Mouse (Mus musculus) hindbrain, embryonic 11.5 days (tissue): ENCODE measurements around the gene Tmem87a. TPM values are rescaled to one million over a fixed set of nuclear protein-coding genes. Genes with fewer than 3 reads are reported as not detected.

Experiments
- ATAC-seq: fragments of 200-750 bp; cut with Nextera tagmentation; 2 replicates; pipeline ENCODE4 v1.8.0; 2017; ENCODE audit warnings: mild to moderate bottlenecking, moderate TSS enrichment, moderate library complexity; ENCODE audit not compliant: low FRiP score
- DNase-seq: peaks from one replicate; pipeline ENCODE4 v3.0.0-alpha.2; 2015; ENCODE audit warnings: low spot score
- H3K27ac ChIP-seq: fragments of 300-500 bp; sonication (generic); 2 replicates; pipeline ENCODE4 v1.5.1; 2014; ENCODE audit warnings: mild to moderate bottlenecking, low read depth, low read length
- H3K27me3 ChIP-seq: fragments of 300-500 bp; sonication (generic); 2 replicates; pipeline ENCODE4 v1.6.1; 2014; ENCODE audit warnings: mild to moderate bottlenecking, low read length, moderate library complexity, mixed read lengths; ENCODE audit not compliant: control insufficient read depth, insufficient read depth
- H3K36me3 ChIP-seq: fragments of 300-500 bp; sonication (generic); 2 replicates; pipeline ENCODE4 v1.6.1; 2014; ENCODE audit warnings: mild to moderate bottlenecking, low read length, moderate library complexity, mixed read lengths; ENCODE audit not compliant: control insufficient read depth, insufficient read depth
- H3K4me1 ChIP-seq: fragments of 300-500 bp; sonication (generic); replicated peaks from 2 replicates; pipeline ENCODE4 v1.6.1; 2014; ENCODE audit warnings: low read length, mixed read lengths; ENCODE audit not compliant: control insufficient read depth, insufficient read depth
- H3K4me2 ChIP-seq: fragments of 300-500 bp; sonication (generic); replicated peaks from 2 replicates; pipeline ENCODE4 v1.6.1; 2014; ENCODE audit warnings: mild to moderate bottlenecking, low read depth, low read length
- H3K4me3 ChIP-seq: fragments of 300-500 bp; sonication (generic); 2 replicates; pipeline ENCODE4 v1.5.1; 2014; ENCODE audit warnings: low read depth, low read length
- H3K9ac ChIP-seq: fragments of 300-500 bp; sonication (generic); 2 replicates; pipeline ENCODE4 v1.6.1; 2014; ENCODE audit warnings: low read depth, low read length
- H3K9me3 ChIP-seq: fragments of 300-500 bp; sonication (generic); 2 replicates; pipeline ENCODE4 v1.6.1; 2016; ENCODE audit warnings: low read length; ENCODE audit not compliant: control insufficient read depth
- WGBS: fragments of 180-500 bp; shearing (Covaris S2); extraction: QIAGEN DNeasy Blood & Tissue Kit; methylation state at CpG from one replicate; pipeline ENCODE4 v1.1.7; 2014; 5-methylcytosine and 5-hydroxymethylcytosine counted together
- polyA plus RNA-seq: library from polyadenylated mRNA; unstranded; fragments of >200 nt; fragmentation: Nextera tagmentation; extraction: Ambion mirVana; gene quantifications from 2 replicates; pipeline ENCODE4 v1.2.1, GENCODE M21; 2014

Tmem87a gene
- polyA plus RNA-seq, 1 experiment from 2014 or later: 17.0 TPM

DNA sequence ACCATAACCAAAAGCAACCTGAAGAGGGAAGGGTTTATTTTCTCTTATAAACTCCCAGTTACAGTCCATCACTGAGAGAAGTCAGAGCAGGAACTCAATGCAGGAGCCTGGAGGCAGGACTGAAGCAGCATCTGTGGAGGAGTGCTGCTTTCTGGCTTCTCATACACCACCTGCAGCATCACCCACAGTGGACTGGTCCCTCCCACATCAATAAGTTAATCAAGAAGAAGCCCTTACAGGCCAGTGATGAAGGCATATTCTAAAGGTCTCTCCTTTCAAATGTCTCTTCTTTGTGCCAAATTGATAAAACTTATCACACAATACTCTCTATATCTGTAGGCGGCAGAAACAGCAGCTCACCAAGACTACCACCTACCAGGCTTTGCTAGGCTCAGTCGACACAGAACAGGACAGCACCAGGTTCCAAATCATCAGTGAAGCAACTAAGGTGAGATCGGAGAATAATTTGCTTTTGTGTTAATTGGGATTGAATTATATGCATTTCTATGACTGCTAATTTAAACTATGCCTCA lies 7.2 kb upstream of the Tmem87a start:
- DNase-seq (no peak), ATAC-seq (no peak)
- H3K9ac ChIP-seq: no peak overlapping the region
- H3K36me3 ChIP-seq: no peaks in the 10 kb centered on the region
- no peak overlapping the region for H3K4me3 ChIP-seq
- no peaks in the 10 kb centered on the region for H3K27me3 ChIP-seq
- 91% methylated on average over 3 of the region's 3 CpGs for WGBS
- H3K4me1 ChIP-seq: no peaks in the 10 kb centered on the region
- H3K4me2 ChIP-seq: no peak overlapping the region
- H3K27ac ChIP-seq: no peak overlapping the region
- no peaks in the 10 kb centered on the region for H3K9me3 ChIP-seq

DNA sequence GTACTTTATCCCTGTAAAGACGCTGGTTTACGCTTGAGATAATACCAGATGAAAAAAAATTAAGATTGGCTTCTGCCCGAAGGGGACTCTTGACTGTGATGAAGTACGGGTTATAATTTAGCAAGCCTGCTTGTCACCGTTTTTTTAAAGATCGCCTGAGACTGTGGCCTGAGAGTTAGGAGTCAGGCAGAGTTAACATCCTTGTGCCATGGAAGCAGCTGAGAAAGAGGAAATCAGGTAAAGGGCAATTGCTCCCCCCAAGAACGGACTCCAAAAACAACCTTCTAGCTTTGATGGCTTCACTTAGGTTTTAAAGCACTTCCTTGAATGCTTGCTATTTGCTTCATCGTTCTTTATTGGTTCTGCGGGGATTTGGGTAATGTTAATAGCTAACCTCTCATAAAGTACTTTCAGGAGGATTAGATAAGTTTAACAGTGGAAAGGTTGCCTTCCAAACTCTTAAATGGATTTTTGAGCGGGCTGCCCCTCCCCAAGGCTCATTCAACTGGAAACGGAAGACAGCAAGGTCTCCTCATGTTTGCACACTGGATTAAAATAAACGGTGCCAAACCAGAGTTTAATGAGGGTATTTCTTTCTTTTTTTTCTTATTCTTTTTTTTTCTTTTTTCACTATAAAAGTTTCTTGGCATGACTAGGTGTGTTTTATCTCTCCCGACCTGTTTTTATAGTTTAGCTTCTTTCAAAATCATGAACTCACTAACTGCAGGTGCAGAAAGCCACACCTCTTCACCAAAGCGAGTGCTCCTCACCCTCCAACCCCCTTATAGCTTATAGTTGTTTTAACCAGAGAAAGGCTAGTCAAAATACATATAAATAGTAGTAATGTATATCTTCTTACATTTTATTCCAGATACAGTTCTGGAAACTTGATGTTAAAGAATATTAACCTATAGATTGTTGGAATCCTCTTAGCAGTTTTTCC lies 1.2 kb upstream of the Tmem87a start:
- peak overlapping the region; percentile 84 for H3K4me2 ChIP-seq
- no peaks in the 10 kb centered on the region for H3K36me3 ChIP-seq
- peak overlapping the region; percentile 87; the same call in 1 of the 2 replicates for H3K27ac ChIP-seq
- H3K4me3 ChIP-seq: peak overlapping the region; percentile 74
- H3K9ac ChIP-seq: peak overlapping the region; percentile 78
- no peaks in the 10 kb centered on the region for H3K27me3 ChIP-seq
- DNase-seq (no peak), ATAC-seq (no peak)
- H3K9me3 ChIP-seq: no peaks in the 10 kb centered on the region
- 38% methylated on average over 14 of the region's 14 CpGs for WGBS
- 0 out of 2 replicates have a peak, but pooled peaks cover 2% of the 10 kb centered on the region for H3K4me1 ChIP-seq

DNA sequence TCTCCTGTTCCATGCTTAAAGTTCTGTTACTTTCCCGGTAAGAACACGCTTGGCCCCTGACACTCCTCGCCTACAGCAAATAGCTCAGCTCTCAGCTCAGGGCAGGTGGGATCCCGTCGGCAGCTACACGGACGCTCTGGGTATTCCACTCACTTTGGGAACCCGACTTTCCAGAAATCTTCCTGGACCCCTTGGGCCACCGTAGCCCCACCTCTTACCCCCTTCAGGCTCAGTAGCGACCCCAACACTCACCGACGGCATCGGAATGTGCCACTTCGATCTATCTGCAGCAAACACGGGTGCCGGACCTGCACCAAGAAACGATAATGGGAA lies 294 bp downstream of the Tmem87a start, which contains the start of gene Ganc:
Gene Ganc (plus strand): TSS at position 244 of the 333 bp plus-strand sequence.
- ATAC-seq (peak; percentile 89), DNase-seq (no peak)
- Histone ChIP-seq H3K4me3 (peak within 1 kb of the TSS; percentile 74), H3K9me3 (no peaks in the 10 kb centered on the region), H3K9ac (peak within 1 kb of the TSS; percentile 78), H3K27me3 (no peaks in the 10 kb centered on the region), H3K4me1 (0 out of 2 replicates have a peak, but pooled peaks cover 2% of the 10 kb centered on the region), H3K36me3 (no peaks in the 10 kb centered on the region), H3K27ac (peak within 1 kb of the TSS; percentile 87), H3K4me2 (peak within 1 kb of the TSS; percentile 84)
- WGBS: under 1% methylated on average over 17 of the region's 17 CpGs

DNA sequence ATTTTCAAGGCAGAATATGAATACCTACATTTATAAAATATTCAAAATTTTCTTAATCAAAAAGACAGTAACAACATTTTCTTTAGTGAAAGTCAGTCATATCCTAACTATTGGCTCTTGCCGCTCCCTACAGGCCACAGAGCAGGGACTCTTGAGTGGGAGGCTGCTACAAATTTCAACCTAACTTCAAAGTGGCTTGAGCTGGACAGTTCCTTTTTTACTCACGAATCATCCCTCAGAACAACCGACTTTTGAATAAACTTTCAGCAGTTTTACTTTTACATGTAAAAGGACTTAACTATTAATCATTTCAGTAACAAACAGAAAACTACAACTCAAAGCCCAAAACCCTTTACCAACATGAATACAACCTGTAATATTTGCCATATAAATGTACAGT lies 1.1 kb downstream of the Tmem87a start:
- Histone ChIP-seq H3K27me3 (no peaks in the 10 kb centered on the region), H3K27ac (no peak overlapping the region), H3K4me3 (peak overlapping the region; percentile 74), H3K9ac (no peak overlapping the region), H3K9me3 (no peaks in the 10 kb centered on the region), H3K4me1 (0 out of 2 replicates have a peak, but pooled peaks cover 2% of the 10 kb centered on the region), H3K36me3 (no peaks in the 10 kb centered on the region), H3K4me2 (peak overlapping the region; percentile 37)
- DNase-seq (no peak), ATAC-seq (no peak)
- WGBS: 67% methylated on average over 3 of the region's 3 CpGs

DNA sequence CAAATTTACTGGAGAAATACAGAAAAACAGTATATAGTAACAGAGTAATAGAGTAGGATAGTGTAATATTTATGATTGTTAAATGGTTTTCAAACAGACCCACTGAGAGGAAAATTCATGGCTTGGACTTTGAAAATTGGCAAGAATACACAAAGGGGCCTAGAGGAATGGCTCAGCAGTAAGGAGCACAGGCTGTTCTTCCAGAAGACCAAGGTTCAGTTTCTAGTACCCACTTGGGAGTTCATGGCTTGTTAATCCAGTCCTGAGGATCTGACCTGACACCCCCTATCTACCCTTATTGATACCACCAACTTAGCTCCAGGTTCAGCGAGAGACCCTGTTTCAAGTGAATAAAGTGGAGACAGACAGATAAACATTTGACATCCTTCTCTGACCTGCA lies 6.0 kb downstream of the Tmem87a start:
- H3K9me3 ChIP-seq: no peaks in the 10 kb centered on the region
- H3K36me3 ChIP-seq: peaks cover 3% of the 10 kb centered on the region; the same call in 1 of the 2 replicates
- no peak overlapping the region for H3K4me2 ChIP-seq
- no peak overlapping the region for H3K4me3 ChIP-seq
- DNase-seq (no peak), ATAC-seq (no peak)
- no peak overlapping the region for H3K9ac ChIP-seq
- H3K4me1 ChIP-seq: no peaks in the 10 kb centered on the region
- no peak overlapping the region for H3K27ac ChIP-seq
- no peaks in the 10 kb centered on the region for H3K27me3 ChIP-seq
- 92% methylated on average over 1 of the region's 1 CpGs for WGBS

DNA sequence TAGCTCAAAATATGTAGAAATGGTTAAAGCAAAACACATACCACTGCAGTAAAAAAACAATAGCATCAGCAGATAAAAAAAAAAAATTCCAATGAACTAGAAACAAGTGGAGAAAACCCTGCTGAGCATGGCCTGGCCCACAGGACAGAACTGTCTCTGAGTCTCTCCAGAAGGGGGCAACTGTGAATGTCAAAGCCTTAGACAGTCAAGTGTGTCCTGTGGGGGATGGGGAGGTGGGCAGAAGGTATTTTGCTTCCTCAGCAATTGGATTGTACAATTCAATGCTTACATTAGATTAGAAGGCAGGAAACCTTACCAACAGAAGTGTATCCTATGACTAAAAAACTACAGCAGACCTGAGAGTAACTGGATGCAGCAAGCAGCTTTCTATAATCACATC lies 11.5 kb downstream of the Tmem87a start:
- ATAC-seq: no peak

DNA sequence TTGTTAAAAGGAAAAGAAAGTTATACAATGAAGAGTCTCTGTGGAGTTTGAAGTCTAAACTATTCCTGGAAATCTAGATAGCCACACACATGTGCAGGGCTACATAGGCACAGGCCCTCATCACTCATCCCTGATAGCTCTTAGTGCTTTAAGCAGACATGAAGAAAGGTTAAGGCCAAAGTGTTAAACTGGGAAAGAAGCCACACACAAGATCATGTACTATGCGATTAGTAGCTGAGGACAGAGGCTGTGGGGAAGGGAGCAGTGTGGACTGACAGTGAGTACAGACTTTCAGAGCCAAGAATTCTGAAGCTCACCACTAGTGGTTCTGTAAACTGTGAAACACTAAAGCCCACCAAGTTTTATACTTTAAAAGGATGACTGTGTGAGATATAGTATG lies 13.0 kb downstream of the Tmem87a start:
- Histone ChIP-seq H3K36me3 (0 out of 2 replicates have a peak, but pooled peaks cover 3% of the 10 kb centered on the region), H3K4me3 (no peak overlapping the region), H3K4me2 (no peak overlapping the region), H3K27me3 (no peaks in the 10 kb centered on the region), H3K27ac (no peak overlapping the region), H3K4me1 (no peaks in the 10 kb centered on the region), H3K9ac (no peak overlapping the region), H3K9me3 (no peaks in the 10 kb centered on the region)
- ATAC-seq: no peak
- no peak for DNase-seq
- WGBS: 97% methylated on average over 1 of the region's 1 CpGs

More for the DNA sequence above, 11.5 kb downstream of the Tmem87a start:
- Histone ChIP-seq H3K9me3 (no peaks in the 10 kb centered on the region), H3K27ac (no peak overlapping the region), H3K4me2 (no peak overlapping the region), H3K9ac (no peak overlapping the region), H3K27me3 (no peaks in the 10 kb centered on the region), H3K4me3 (no peak overlapping the region), H3K4me1 (no peaks in the 10 kb centered on the region), H3K36me3 (peaks cover 5% of the 10 kb centered on the region; the same call in 1 of the 2 replicates)
- no peak for DNase-seq

DNA sequence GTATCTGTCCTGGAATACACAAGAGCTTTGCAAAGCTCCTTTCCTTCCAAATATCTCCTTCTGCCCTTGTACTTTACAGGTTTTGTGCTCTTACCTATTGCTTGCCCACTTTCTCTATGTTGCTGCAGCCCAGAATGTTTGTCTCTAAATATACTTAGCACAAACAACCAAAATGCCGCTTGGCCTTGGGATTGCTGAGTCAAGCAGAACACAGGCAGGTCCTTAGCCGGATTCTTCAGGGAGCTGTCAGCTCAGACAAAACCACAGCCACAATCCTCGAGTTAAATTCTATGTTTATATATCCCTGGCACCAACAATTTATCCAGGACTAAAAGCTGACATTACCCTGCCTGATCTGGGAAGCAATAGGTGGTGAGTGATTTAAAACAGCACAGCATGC lies 14.5 kb downstream of the Tmem87a start:
- Histone ChIP-seq H3K9me3 (no peaks in the 10 kb centered on the region), H3K27me3 (no peaks in the 10 kb centered on the region), H3K4me2 (no peak overlapping the region), H3K4me3 (no peak overlapping the region), H3K9ac (no peak overlapping the region), H3K36me3 (peaks cover 5% of the 10 kb centered on the region; the same call in 1 of the 2 replicates), H3K27ac (no peak overlapping the region), H3K4me1 (no peaks in the 10 kb centered on the region)
- ATAC-seq: no peak
- WGBS: 86% methylated on average over 3 of the region's 3 CpGs
- DNase-seq: no peak
